Mouse (Mus musculus) MEL-GATA-1-ER (cell line): ENCODE results near the gene 4933405L10Rik.

Source experiments
- DNase-seq: peaks from one replicate; pipeline ENCODE4 v3.0.0-alpha.2; 2012; ENCODE audit warnings: low read depth; ENCODE audit errors: extremely low read depth

Gene 4933405L10Rik

GRCm38 (mm10) chr8:105707498-105708403 is at the start of gene 4933405L10Rik, which contains the start of gene Enkd1:
TSS of gene 4933405L10Rik (plus strand) at chr8:105707655.
TSS of gene Enkd1 (minus strand) at chr8:105708210.
- peak; percentile 90 for DNase-seq

- peak; percentile 27 for DNase-seq
Observed at GRCm38 (mm10) chr8:105661167-105661566, 46.3 kb upstream of the 4933405L10Rik start.

- no peak for DNase-seq
Observed at GRCm38 (mm10) chr8:105677891-105678290, 29.6 kb upstream of the 4933405L10Rik start.

DNA sequence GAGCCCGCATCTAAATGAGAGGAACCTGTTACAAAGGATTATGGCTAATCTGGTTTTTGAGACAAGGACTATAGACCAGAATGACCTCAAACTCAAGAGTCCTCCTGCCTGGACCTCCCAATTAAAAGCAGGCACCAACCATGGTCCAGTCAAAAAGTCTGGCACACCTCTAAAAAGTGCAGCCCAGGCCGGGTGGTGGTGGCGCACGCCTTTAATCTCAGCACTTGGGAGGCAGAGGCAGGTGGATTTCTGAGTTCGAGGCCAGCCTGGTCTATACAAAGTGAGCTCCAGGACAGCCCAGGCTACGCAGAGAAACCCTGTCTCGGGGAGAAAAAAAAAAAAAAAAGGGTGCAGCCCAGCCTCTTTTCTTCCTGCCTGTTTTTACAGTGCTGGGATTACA is 22.1 kb upstream of the 4933405L10Rik start:
- no peak for DNase-seq

GRCm38 (mm10) chr8:105685796-105686308 is 21.6 kb upstream of the 4933405L10Rik start, which contains the start of gene Carmil2:
TSS of gene Carmil2 (plus strand) at chr8:105686274.
- no peak for DNase-seq

DNA sequence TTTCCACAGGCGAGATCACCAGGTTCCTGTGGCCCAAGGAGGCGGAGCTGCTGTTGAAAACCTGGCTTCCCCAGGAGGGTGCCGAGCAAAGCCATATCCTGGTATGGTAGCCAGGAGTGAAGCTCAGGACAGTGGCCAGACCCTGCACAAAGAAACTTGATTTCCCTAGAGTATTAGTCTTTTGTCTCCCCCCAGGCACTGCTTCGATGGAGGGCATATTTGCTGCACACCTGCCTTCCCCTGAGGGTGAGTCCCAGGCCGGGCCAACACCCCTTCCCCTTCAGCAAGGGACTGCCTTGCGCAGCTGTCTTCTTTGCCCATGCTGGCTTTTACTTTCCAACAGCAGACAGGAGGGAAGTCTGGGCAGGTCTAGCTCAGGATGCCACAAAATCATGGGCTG is 20.9 kb upstream of the 4933405L10Rik start:
- no peak for DNase-seq

DNA sequence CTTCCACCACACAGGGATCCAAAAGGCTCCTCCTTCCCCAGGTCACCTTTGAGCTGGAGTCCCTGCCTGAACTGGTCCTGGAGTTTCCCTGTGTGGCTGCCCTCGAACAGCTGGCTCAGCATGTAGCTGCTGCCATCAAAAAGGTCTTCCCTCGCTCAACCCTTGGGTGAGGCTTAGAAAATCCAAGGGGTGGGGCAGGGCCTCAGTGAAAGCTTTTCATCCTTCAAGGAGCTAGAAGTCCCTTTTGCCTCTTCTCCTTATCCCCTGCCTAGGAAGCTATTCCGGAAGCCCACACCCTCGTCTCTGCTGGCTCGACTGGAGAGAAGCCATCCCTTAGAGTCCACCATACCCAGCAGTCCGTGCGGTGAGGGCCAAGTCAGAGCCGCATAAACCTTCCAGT is 19.9 kb upstream of the 4933405L10Rik start:
- DNase-seq, result no peak

GRCm38 (mm10) chr8:105688242-105688752 is 19.2 kb upstream of the 4933405L10Rik start:
- DNase-seq, result no peak

DNA sequence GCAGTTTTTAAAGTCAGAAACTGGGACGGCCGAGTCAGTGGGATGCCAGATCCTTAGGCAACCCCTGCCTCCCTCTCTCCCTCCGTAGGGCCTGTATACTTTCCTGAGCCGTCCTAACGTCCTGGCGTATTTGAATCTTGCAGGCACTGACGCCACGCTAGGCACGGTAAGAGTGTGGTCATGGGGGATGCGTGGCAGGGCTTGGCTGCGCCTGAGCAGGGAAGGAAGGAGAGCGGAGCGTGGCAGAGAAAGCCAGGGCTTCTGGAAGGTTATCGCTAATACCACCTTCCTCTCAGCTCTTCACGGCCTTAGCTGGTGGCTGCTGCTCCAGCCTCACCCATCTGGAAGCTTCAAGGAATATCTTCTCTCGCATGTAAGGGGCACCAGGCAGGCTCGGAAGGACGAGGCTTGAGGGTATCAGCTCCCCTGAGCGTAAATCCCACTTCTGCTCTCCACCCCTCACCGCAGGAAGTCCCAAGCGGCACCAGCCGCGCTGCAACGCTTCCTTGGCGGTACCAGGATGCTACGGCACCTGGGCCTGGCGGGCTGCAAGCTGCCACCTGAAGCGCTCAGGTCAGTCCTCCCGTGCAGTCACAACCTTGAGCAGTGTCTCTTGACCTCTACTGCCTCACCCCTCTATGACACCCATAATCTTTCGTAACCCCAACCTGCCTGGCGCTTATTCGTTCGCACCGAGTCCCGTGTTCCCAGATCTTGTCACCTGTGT is 18.0 kb upstream of the 4933405L10Rik start:
- DNase-seq, result no peak

DNA sequence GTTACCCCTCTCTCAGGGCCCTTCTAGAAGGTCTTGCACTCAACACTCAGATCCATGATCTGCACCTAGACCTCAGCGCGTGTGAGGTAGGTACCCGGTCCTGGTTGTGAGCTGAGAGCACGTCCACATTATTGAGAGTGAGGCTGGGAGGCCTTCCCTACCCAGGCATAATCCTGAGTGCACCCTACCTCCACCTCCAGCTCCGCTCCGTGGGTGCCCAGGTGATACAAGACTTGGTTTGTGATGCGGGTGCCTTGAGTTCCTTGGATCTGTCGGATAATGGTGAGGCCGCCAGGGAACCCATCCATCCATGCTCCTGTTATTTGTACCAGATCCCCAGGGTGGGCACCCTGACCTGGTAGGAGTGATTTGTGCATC is 17.5 kb upstream of the 4933405L10Rik start:
- no peak for DNase-seq

GRCm38 (mm10) chr8:105690978-105691377 is 16.5 kb upstream of the 4933405L10Rik start:
- DNase-seq, result no peak

- no peak for DNase-seq
Observed at GRCm38 (mm10) chr8:105692449-105693182, 14.8 kb upstream of the 4933405L10Rik start.

GRCm38 (mm10) chr8:105693648-105694047 is 13.8 kb upstream of the 4933405L10Rik start:
- no peak for DNase-seq

DNA sequence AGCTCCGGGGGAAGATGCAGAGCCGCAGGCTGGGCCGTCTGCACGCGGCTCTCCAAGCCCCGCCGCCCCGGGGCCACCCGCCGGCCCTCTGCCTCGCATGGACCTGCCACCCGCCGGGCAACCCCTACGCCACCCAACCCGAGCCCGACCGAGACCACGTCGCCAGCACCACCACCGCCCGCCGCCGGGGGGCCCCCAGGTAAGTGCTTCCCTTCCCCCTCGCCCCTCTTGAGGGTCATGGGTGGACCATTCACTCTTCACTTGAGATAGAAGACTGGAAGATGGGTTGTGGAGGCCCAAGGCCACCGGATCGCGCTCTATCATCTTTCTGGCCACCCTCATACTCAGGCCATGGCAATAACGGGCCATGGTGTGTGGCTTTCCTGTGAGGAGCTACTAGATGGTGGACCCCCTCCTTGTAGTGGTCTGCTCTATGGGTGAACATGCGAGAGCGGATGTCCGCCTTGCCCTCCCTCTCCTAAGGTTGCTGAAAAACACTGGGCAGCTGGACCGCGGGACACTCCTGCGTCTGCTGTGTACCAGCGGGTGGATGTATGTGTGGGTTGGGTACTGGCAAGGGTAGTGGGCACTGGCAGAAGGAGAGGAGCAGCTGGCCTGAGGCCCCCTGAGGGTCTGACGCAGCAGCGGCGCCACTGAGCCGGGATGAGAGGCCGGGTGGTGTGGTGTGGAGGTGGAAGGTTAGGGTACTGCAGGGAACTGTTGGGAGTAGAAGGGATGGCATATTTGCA is 13.2 kb upstream of the 4933405L10Rik start:
- no peak for DNase-seq

- DNase-seq, result no peak
Observed at GRCm38 (mm10) chr8:105695080-105695780, 12.2 kb upstream of the 4933405L10Rik start.

DNA sequence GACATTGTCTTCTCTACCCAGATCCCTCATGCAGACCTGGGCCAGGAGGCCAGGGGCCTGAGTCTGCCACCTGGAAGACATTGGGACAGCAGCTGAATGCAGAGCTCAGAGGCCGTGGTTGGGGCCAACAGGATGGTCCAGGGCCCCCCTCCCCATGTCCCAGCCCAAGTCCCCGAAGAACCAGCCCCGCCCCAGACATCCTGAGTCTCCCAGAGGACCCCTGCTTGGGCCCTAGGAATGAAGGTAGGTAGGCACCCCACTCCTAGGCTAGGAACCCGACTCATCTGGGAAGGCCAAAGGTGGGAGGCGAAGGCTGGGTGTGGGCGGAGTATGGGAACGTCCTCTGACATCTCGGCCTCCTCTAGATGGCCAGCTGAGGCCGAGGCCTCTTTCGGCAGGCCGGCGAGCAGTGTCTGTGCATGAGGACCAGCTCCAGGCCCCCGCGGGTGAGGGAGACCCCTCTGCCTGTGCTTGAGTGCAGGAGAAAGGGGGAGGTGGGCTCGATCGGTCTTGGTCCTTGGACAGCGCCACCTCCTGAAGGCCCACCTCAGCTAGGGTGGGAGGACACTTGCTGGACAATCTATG is 10.2 kb upstream of the 4933405L10Rik start:
- DNase-seq, result no peak

DNA sequence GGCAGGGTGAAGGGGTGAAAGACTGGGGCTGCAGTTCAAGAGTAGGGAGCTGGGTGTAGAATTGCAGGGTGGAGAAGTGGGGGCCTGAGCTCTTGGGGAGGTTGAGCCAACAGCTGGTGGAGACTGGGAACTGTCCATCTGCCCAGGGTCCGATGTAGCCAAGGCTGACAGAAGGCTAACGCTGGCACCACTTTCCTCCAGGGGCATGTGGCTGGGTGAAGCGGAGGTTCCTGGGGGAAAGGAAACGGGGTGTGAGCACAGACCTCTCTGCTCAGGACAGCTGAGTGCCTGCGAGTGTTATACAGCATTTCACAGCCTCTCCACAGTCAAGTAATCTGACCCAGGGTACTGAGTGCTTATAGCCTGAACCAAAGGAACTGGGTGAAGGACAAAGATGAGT is 8.7 kb upstream of the 4933405L10Rik start:
- DNase-seq, result no peak

GRCm38 (mm10) chr8:105699488-105700215 is 7.8 kb upstream of the 4933405L10Rik start:
- DNase-seq, result no peak

- peak; percentile 54 for DNase-seq
Observed at GRCm38 (mm10) chr8:105700566-105700965, 6.9 kb upstream of the 4933405L10Rik start.
